Mouse (Mus musculus): ENCODE data around the gene Leng1.

Leng1 gene

GRCm38 (mm10) chr7:3691919-3692318 is 26.3 kb upstream of the Leng1 start:
- no peak for DNase-seq

GRCm38 (mm10) chr7:3685400-3686187 is 20.0 kb upstream of the Leng1 start:
- DNase-seq = no peak

GRCm38 (mm10) chr7:3684698-3685097 is 19.1 kb upstream of the Leng1 start:
- no peak for DNase-seq

GRCm38 (mm10) chr7:3683908-3684550 is 18.4 kb upstream of the Leng1 start:
- DNase-seq = no peak

- DNase-seq = peak; percentile 65
These were observed 11.7 kb upstream of the Leng1 start, which contains the start of gene Tmc4 for GRCm38 (mm10) chr7:3677342-3677741. TSS of gene Tmc4 (minus strand) at chr7:3677553.

GRCm38 (mm10) chr7:3676371-3676770 is 10.7 kb upstream of the Leng1 start:
- no peak for DNase-seq

- no peak for DNase-seq
These were observed 9.5 kb upstream of the Leng1 start for GRCm38 (mm10) chr7:3675228-3675548.

GRCm38 (mm10) chr7:3674507-3675227 is 9.0 kb upstream of the Leng1 start:
- peak; percentile 92 for DNase-seq

- peak; percentile 35 for DNase-seq
These were observed 1.3 kb upstream of the Leng1 start for GRCm38 (mm10) chr7:3666921-3667391.

- DNase-seq = peak; percentile 62
These were observed 971 bp downstream of the Leng1 start for GRCm38 (mm10) chr7:3664524-3665214.

- DNase-seq = no peak
These were observed 7.1 kb downstream of the Leng1 start for GRCm38 (mm10) chr7:3658578-3658977.

- no peak for DNase-seq
These were observed 8.7 kb downstream of the Leng1 start for GRCm38 (mm10) chr7:3656966-3657365.

GRCm38 (mm10) chr7:3646641-3647040 is 19.0 kb downstream of the Leng1 start:
- no peak for DNase-seq

- no peak for DNase-seq
These were observed 19.5 kb downstream of the Leng1 start for GRCm38 (mm10) chr7:3646188-3646587.

- no peak for DNase-seq
These were observed 20.1 kb downstream of the Leng1 start for GRCm38 (mm10) chr7:3645488-3646025.

- peak; percentile 98 for DNase-seq
These were observed 20.8 kb downstream of the Leng1 start, which contains the start of gene Cnot3 for GRCm38 (mm10) chr7:3644672-3645487. TSS of gene Cnot3 (plus strand) at chr7:3645268.

GRCm38 (mm10) chr7:3644348-3644671 is 21.3 kb downstream of the Leng1 start:
- DNase-seq = peak; percentile 93

- DNase-seq = no peak
These were observed 21.8 kb downstream of the Leng1 start for GRCm38 (mm10) chr7:3643843-3644242.

- no peak for DNase-seq
These were observed 22.2 kb downstream of the Leng1 start for GRCm38 (mm10) chr7:3643412-3643811.

- no peak for DNase-seq
These were observed 35.2 kb downstream of the Leng1 start for GRCm38 (mm10) chr7:3630478-3630815.

GRCm38 (mm10) chr7:3629543-3630477 is 35.8 kb downstream of the Leng1 start, which contains the start of the genes Tfpt and Prpf31:
TSS of gene Tfpt (minus strand) at chr7:3629929.
TSS of gene Prpf31 (plus strand) at chr7:3629985.
- DNase-seq = peak; percentile 94
